Mouse (Mus musculus): ENCODE measurements around the gene Wdr49.
"Not testable (repeated sequence)": the region's sequence is repeated elsewhere in the genome, so short reads cannot be mapped to it uniquely, and the experiment has no call there.

The Wdr49 gene

DNA sequence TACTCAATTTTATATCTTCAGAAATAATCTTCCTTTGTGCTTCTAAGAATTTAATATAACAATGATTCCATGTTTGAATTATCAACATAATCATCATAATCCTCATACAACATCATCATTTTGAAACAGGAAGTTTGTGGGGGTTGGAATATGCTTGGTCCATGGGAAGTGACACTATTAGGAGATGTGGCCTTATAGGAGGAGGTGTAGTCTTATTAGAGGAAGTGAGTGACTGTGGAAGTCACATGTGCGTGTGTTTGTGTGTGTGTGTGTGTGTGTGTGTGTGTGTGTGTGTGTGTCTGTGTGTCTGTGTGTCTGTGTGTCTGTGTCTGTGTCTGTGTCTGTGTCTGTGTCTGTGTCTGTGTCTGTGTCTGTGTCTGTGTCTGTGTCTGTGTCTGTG, 182.5 kb downstream of the Wdr49 start:
- DNase-seq = not testable (repeated sequence)

DNA sequence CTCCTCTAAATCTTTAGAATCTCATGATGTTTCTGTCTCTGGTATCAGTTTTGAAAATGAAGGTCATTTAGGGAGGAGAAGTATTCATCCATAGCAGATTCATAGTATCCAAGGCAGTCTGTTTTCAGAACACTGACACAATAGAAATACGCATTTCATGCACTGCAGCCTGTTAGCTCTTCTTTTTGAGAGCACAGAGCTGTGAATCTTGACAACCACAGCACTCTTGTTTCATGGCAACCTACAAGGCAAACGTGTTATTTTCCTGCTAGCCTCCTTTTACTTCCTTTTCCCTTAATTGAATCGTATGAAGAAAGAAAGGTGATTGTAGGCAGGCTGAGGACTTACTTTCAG, 184.2 kb downstream of the Wdr49 start:
- no peak for DNase-seq

DNA sequence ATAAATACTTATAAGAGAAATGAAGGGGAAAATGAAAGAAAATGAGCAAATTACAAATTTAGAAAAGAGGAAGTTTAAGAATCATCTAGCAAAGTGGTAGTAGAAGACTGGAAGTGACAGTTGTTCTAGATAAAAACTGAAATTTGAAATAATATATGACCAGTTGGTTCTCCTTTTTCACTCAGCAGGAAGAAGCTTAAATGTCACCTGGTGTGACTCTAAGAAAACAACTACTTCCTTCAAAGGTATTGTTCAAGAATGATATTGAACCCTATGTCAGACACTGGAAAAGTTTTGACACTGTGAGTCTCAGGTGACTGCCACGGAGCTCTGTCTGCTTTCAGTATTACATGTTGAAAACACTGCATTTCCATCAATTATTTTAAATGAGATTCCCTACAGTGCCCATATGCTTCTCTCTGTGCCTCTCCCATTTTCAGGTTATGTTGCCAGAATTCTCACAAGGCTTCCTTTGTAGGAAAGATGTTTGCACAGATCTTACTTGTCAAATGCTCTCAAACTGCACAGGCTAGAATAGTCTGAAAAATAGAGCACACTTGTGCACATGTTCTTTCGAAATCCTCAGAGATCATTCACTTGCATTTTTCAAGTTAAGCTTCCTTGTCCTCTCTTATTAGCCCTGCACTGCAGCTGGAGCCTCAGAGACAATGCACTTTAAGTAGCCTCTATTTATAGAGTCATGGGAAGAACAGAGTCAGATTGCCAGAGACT, 184.8 kb downstream of the Wdr49 start:
- peak; percentile 8 for DNase-seq

DNA sequence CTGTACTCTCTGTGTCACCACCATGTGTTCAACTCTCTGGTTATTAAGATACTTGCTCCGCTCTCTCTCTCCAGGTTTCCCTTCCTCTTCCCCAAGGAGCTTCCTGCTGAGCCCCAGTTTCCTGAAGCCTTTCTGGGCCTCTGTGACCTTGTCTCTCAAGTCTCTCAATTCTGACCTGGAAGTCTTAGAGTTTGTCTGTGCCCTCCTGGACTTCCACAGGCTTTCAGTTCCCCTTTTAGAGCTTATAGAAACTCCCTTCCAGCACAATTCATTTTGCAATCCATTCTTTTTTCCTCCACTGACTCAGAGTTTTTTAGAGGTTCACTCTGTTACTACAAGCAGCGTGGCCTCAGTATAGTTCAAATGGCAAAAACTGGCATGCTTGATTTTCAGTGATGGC, 188.7 kb downstream of the Wdr49 start:
- no peak for DNase-seq

DNA sequence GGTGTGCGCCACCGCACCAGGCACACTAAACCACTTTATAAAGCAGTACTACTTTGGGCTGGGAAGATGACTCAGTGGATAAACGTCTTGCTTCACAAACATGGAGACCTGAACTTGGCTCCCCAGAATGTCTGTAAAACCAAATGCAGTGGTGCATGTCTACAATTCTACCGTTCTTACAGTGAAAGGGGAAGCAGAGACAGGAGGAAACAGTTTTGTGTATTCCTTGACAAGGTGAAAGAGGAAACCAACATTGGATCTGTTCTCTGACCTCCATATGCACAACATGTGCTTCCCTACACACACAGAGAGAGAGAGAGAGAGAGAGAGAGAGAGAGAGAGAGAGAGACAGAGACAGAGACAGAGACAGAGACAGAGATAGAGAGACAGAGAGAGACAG, 204.5 kb downstream of the Wdr49 start:
- no peak for DNase-seq

DNA sequence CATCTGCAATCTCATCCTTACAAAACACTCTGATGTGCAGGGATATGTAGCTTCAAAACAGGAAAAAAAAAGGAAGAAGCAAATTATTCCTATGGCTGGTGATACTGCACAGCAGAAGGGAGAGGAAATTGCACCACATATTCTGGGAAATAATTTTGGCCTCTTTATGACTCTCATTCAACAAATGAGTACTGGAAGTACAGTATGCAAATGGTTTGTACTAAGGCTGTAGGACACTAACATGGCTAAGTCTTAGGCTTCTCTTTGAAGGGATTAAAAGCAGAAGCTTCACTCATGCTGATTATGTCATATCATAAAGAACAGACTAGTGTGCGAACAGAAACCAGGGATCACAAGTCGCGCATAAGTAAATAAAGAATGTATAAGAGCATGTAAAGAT, 205.4 kb downstream of the Wdr49 start:
- DNase-seq = no peak

DNA sequence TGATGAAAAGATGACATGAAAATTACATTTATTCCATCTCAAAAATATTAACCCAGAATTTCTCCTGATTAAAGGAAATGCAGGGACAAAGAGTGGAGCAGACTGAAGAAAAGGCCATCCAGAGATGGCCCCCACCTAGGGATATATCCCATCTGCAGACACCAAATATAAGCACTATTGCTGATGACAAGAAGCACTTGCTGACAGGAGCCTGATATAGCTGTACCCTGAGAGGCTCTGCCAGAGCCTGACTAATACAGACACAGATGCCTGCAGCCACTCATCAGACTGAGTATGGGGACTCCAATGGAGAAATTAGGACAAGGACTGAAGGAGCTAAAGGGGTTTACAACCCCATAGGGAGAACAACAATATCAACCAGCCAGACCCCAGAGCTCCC, 206.8 kb downstream of the Wdr49 start:
- DNase-seq = no peak

DNA sequence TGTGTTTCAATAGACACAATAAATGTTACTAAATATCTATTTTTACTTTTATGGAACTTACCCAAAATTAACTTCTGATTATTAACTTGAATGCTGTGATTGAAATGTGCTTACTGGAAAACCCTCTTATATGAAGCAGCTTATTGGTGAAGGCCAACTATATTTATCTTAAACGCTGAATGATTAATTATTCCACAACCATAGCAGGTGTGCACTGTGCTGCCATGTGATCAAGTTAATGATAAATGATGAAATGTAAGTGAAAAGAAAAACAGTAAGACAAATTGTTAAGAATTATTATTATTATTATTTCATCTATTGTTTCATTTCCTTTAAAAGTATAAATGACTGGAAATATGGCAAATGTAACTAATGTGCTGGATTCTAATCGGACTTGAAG, 212.0 kb downstream of the Wdr49 start, which contains the start of gene Serpini2:
Serpini2 (minus strand) TSS at position 101 of the 400 bp plus-strand sequence.
- no peak for DNase-seq

DNA sequence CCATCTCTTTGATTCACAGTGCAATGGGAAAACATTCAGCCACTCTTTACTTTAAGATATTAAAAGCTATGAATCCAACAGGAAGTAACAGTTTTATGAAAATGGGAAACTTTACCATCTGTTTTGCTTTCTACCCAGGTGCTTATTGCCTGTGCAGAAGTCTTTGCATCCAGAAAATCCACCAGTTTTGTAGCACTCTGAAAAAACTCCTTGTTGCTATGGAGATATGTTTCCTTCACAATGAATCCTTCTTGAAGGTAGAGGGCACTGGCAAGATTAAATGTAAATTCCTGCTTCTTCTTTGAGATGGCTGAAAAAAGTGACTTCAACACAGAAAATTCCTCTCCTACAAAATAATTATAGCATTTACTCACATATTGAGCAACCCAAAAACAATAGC, 222.6 kb downstream of the Wdr49 start:
- DNase-seq = no peak
